Mouse (Mus musculus) lung, postnatal 0 days (tissue): ENCODE measurements around the gene 9930104L06Rik. TPM values are rescaled to one million over a fixed set of nuclear protein-coding genes. Genes with fewer than 3 reads are reported as not detected.
A peak's percentile ranks its signal among the peaks of the same experiment; 100 is the strongest.

Experiments
- ATAC-seq: fragments of 200-750 bp; cut with Nextera tagmentation; 2 replicates; pipeline ENCODE4 v1.8.0; 2017; ENCODE audit warnings: moderate library complexity
- DNase-seq: peaks from one replicate; pipeline ENCODE4 v3.0.0-alpha.2; 2016; ENCODE audit warnings: low spot score
- H3K27ac ChIP-seq: fragments of 300-500 bp; sonication (generic); 2 replicates; pipeline ENCODE4 v1.5.1; 2014; ENCODE audit warnings: antibody characterized with exemption, mild to moderate bottlenecking, low read length, mixed read lengths
- H3K27me3 ChIP-seq: fragments of 300-500 bp; sonication (generic); replicated peaks from 2 replicates; pipeline ENCODE4 v1.6.1; 2014; ENCODE audit warnings: low read length, mixed read lengths; ENCODE audit not compliant: insufficient read depth
- H3K36me3 ChIP-seq: fragments of 300-500 bp; sonication (generic); 2 replicates; pipeline ENCODE4 v1.6.1; 2014; ENCODE audit warnings: low read length, mixed read lengths; ENCODE audit not compliant: insufficient read depth
- H3K4me1 ChIP-seq: fragments of 300-500 bp; sonication (generic); 2 replicates; pipeline ENCODE4 v1.6.1; 2014; ENCODE audit warnings: antibody characterized with exemption, low read depth, low read length, mixed read lengths; ENCODE audit not compliant: insufficient read depth
- H3K4me2 ChIP-seq: fragments of 300-500 bp; sonication (generic); replicated peaks from 2 replicates; pipeline ENCODE4 v1.6.1; 2014; ENCODE audit warnings: low read depth, mild to moderate bottlenecking, low read length, moderate library complexity, mixed read lengths
- H3K4me3 ChIP-seq: fragments of 300-500 bp; sonication (generic); 2 replicates; pipeline ENCODE4 v1.5.1; 2014; ENCODE audit warnings: low read depth, low read length
- H3K9ac ChIP-seq: fragments of 300-500 bp; sonication (generic); replicated peaks from 2 replicates; pipeline ENCODE4 v1.6.1; 2014; ENCODE audit warnings: low read depth, mild to moderate bottlenecking
- H3K9me3 ChIP-seq: fragments of 300-500 bp; sonication (generic); 2 replicates; pipeline ENCODE4 v1.6.1; 2016; ENCODE audit warnings: low read length, mixed read lengths
- CTCF ChIP-seq: IDR thresholded peaks from 2 replicates; pipeline ENCODE4 v1.5.1; 2016; ENCODE audit warnings: antibody characterized with exemption, mild to moderate bottlenecking
- EP300 ChIP-seq: IDR thresholded peaks from 2 replicates; pipeline ENCODE4 v1.6.1; 2016; ENCODE audit warnings: antibody characterized with exemption, mild to moderate bottlenecking, control low read depth
- WGBS: fragments of 180-500 bp; shearing (Covaris S2); extraction: QIAGEN DNeasy Blood & Tissue Kit; methylation state at CpG from one replicate; pipeline ENCODE4 v1.1.7; 2014; 5-methylcytosine and 5-hydroxymethylcytosine counted together
- polyA plus RNA-seq: library from polyadenylated mRNA; unstranded; fragments of >200 nt; fragmentation: Nextera tagmentation; extraction: Ambion mirVana; gene quantifications from 2 replicates; pipeline ENCODE4 v1.2.1, GENCODE M21; 2015

9930104L06Rik gene
- 7.3 and 8.3 TPM in 2 replicates for polyA plus RNA-seq

- Histone ChIP-seq H3K27me3 (no peaks in the 10 kb centered on the region), H3K9ac (peak within 1 kb of the TSS; percentile 72), H3K4me3 (peak within 1 kb of the TSS; percentile 63), H3K4me1 (peaks cover 7% of the 10 kb centered on the region; the same call in 1 of the 2 replicates), H3K27ac (no peak within 1 kb of the TSS), H3K36me3 (no peaks in the 10 kb centered on the region), H3K9me3 (no peaks in the 10 kb centered on the region), H3K4me2 (peak within 1 kb of the TSS; percentile 89)
- DNase-seq: peak; percentile 99
- TF ChIP-seq EP300 (peak; percentile 82), CTCF (no peak)
- WGBS: 1% methylated on average over 52 of the region's 52 CpGs
- ATAC-seq: peak; percentile 100
These were observed at the start of gene 9930104L06Rik for GRCm38 (mm10) chr4:124936613-124937471. TSS of gene 9930104L06Rik (plus strand) at chr4:124937048.

- no peak overlapping the region for H3K9ac ChIP-seq
- no peak for ATAC-seq
- 67% methylated on average over 7 of the region's 7 CpGs for WGBS
These were observed 48.1 kb upstream of the 9930104L06Rik start for GRCm38 (mm10) chr4:124888702-124889101.

GRCm38 (mm10) chr4:124889935-124890334, 46.9 kb upstream of the 9930104L06Rik start:
- Histone ChIP-seq H3K9me3 (no peaks in the 10 kb centered on the region), H3K4me3 (no peak overlapping the region), H3K4me1 (no peaks in the 10 kb centered on the region), H3K9ac (no peak overlapping the region), H3K4me2 (no peak overlapping the region), H3K27ac (no peak overlapping the region), H3K36me3 (no peaks in the 10 kb centered on the region), H3K27me3 (peaks cover 12% of the 10 kb centered on the region)
- TF ChIP-seq EP300: no peak
- no peak for TF ChIP-seq CTCF
- no peak for ATAC-seq
- DNase-seq: no peak
- 83% methylated on average over 2 of the region's 2 CpGs for WGBS

More at GRCm38 (mm10) chr4:124888702-124889101, 48.1 kb upstream of the 9930104L06Rik start:
- Histone ChIP-seq H3K36me3 (no peaks in the 10 kb centered on the region), H3K4me3 (no peak overlapping the region), H3K27me3 (0 out of 2 replicates have a peak, but pooled peaks cover under 1% of the 10 kb centered on the region), H3K9me3 (no peaks in the 10 kb centered on the region), H3K4me2 (no peak overlapping the region), H3K27ac (no peak overlapping the region), H3K4me1 (no peaks in the 10 kb centered on the region)
- TF ChIP-seq EP300 (no peak), CTCF (no peak)
- no peak for DNase-seq

- TF ChIP-seq EP300: no peak
- no peak overlapping the region for H3K27ac ChIP-seq
- H3K9ac ChIP-seq: no peak overlapping the region
- H3K4me3 ChIP-seq: no peak overlapping the region
- peaks cover 18% of the 10 kb centered on the region for H3K27me3 ChIP-seq
- no peak overlapping the region for H3K4me2 ChIP-seq
- DNase-seq: no peak
- no peaks in the 10 kb centered on the region for H3K4me1 ChIP-seq
- no peaks in the 10 kb centered on the region for H3K9me3 ChIP-seq
- WGBS: 73% methylated on average over 5 of the region's 5 CpGs
- H3K36me3 ChIP-seq: no peaks in the 10 kb centered on the region
- ATAC-seq: no peak
These were observed 46.0 kb upstream of the 9930104L06Rik start for GRCm38 (mm10) chr4:124890831-124891230.

GRCm38 (mm10) chr4:124893769-124894168, 43.1 kb upstream of the 9930104L06Rik start:
- TF ChIP-seq EP300 (no peak), CTCF (no peak)
- no peaks in the 10 kb centered on the region for H3K9me3 ChIP-seq
- H3K4me1 ChIP-seq: no peaks in the 10 kb centered on the region
- WGBS: 23% methylated on average over 6 of the region's 6 CpGs
- H3K36me3 ChIP-seq: no peaks in the 10 kb centered on the region
- no peak overlapping the region for H3K4me3 ChIP-seq
- no peak overlapping the region for H3K9ac ChIP-seq
- no peak overlapping the region for H3K27ac ChIP-seq
- no peak for DNase-seq
- no peak for ATAC-seq
- peaks cover 22% of the 10 kb centered on the region for H3K27me3 ChIP-seq
- H3K4me2 ChIP-seq: no peak overlapping the region

- Histone ChIP-seq H3K4me2 (peak overlapping the region; percentile 44), H3K4me1 (no peaks in the 10 kb centered on the region), H3K9me3 (no peaks in the 10 kb centered on the region), H3K9ac (no peak overlapping the region), H3K27ac (no peak overlapping the region), H3K36me3 (no peaks in the 10 kb centered on the region), H3K27me3 (peaks cover 26% of the 10 kb centered on the region), H3K4me3 (peak overlapping the region; percentile 12; the same call in 1 of the 2 replicates)
- DNase-seq (no peak), ATAC-seq (no peak)
- WGBS: 3% methylated on average over 68 of the region's 83 CpGs
- TF ChIP-seq EP300 (no peak), CTCF (no peak)
These were observed 42.1 kb upstream of the 9930104L06Rik start for GRCm38 (mm10) chr4:124894508-124895428.
